Mouse (Mus musculus): Measurements from ENCODE around the gene Clip2.

- TF ChIP-seq CTCF (conservative IDR thresholded peaks at IDR 0.05; ENCODE audit: low read length) (peak; percentile 71), NANOG (IDR thresholded peaks at IDR 0.05; ENCODE audit: borderline replicate concordance, low read length) (no peak), POU5F1 (IDR thresholded peaks at IDR 0.05; ENCODE audit: borderline replicate concordance, low read length) (no peak)
Observed at GRCm38 (mm10) chr5:134507307-134507706, 44.9 kb downstream of the Clip2 start.

All from E14TG2a.4 (cell line).